Mouse (Mus musculus) E14TG2a.4 (cell line): Measurements from ENCODE around the gene Gga1.
A peak's percentile ranks its signal among the peaks of the same experiment; 100 is the strongest.

Source experiments
- H3K27me3 ChIP-seq: 2 replicates; pipeline ENCODE4 v1.6.1; 2014; ENCODE audit warnings: low read length, control low read depth; ENCODE audit not compliant: insufficient read depth
- H3K36me3 ChIP-seq: 2 replicates; pipeline ENCODE4 v1.6.1; 2014; ENCODE audit warnings: low read length, control low read depth; ENCODE audit not compliant: insufficient read depth
- H3K4me1 ChIP-seq: replicated peaks from 2 replicates; pipeline ENCODE4 v1.6.1; 2014; ENCODE audit warnings: low read depth, low read length, control low read depth
- H3K4me3 ChIP-seq: replicated peaks from 2 replicates; pipeline ENCODE4 v1.5.1; 2014; ENCODE audit warnings: mild to moderate bottlenecking, low read length
- H3K9me3 ChIP-seq: 2 replicates; pipeline ENCODE4 v1.6.1; 2014; ENCODE audit warnings: low read length, control low read depth
- CTCF ChIP-seq: conservative IDR thresholded peaks from 2 replicates; pipeline ENCODE4 v1.5.1; 2014; ENCODE audit warnings: low read length
- NANOG ChIP-seq: IDR thresholded peaks from 2 replicates; pipeline ENCODE4 v1.6.1; 2014; ENCODE audit warnings: borderline replicate concordance, low read length, mixed read lengths
- POU5F1 ChIP-seq: IDR thresholded peaks from 2 replicates; pipeline ENCODE4 v1.6.1; 2014; ENCODE audit warnings: low read length, borderline replicate concordance

The Gga1 gene

DNA sequence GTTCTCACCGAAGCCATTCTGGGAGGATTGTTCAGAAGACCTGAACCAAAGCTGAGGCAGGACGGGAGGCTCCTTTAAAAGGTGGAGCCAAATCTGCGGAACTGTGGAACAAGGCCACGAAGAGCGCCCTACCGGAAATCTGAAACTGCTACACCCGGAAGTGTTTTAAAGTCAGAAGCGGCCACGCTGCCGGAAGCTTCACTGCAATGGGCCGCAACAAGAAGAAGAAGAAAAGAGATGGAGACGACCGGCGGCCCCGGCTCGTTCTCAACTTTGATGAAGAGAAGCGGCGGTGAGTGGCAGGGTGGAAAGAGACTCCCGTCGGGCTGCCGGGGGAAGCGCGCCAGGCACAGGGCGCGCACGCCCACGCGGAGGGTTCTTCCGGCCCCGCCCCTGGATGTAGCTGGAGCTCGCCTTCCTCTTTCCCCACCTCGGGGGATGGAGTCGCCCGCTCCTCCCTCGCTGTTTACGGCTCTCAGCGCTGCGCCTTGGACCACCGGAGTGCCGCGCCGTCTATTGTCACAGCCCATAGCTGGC, 57.9 kb downstream of the Gga1 start, which contains the start of gene Nol12:
TSS of gene Nol12 (plus strand) at position 150 of the 537 bp plus-strand sequence.
- no peaks in the 10 kb centered on the region for H3K9me3 ChIP-seq
- no peaks in the 10 kb centered on the region; the same call in 1 of the 2 replicates for H3K27me3 ChIP-seq
- peaks cover 45% of the 10 kb centered on the region for H3K4me1 ChIP-seq
- H3K4me3 ChIP-seq, result peak within 1 kb of the TSS; percentile 91
- no peak for TF ChIP-seq NANOG
- TF ChIP-seq POU5F1, result no peak
- no peak for TF ChIP-seq CTCF
- peaks cover 43% of the 10 kb centered on the region for H3K36me3 ChIP-seq

DNA sequence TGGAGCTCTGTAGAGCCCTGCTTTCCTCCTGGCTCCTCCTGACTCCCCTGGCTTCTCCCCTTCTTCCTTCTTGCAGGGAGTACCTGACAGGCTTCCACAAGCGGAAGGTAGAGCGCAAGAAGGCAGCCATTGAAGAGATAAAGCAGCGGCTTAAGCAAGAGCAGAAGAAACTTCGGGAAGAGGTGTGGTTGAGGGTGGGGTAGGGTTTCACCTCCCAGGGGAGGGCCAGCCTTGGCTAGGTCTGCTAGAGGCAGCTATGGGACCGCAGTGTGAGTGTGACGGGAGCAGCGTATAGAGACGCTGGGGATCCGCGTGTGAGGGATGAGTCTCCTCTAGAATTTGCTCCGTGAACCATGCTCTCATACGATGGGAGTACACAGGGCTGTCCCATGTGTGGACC, 59.4 kb downstream of the Gga1 start:
- no peaks in the 10 kb centered on the region for H3K9me3 ChIP-seq
- no peaks in the 10 kb centered on the region for H3K27me3 ChIP-seq
- peak overlapping the region; percentile 91 for H3K4me3 ChIP-seq
- H3K36me3 ChIP-seq, result peaks cover 54% of the 10 kb centered on the region
- no peak for TF ChIP-seq CTCF
- no peak for TF ChIP-seq POU5F1
- TF ChIP-seq NANOG, result no peak
- peaks cover 43% of the 10 kb centered on the region for H3K4me1 ChIP-seq

DNA sequence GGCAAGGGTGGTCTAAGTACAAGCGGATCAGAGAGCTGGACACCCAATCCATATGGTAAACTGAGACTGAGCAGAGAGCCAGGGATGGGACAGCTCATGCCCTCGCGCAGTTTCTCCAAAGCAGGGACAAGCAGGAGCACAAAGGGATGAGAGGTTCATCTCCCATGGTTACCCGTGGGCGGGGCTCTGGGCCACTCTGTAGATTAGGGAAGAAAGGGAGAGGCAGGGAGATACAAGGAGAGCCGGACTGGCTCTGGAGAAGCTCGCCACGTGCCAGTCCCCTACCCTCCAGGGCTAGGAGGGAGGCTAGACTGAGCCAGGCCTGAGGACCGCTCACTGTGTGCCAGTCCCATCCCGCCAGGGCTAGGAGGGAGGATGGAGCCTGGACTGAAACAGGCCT, 60.3 kb downstream of the Gga1 start:
- no peaks in the 10 kb centered on the region for H3K27me3 ChIP-seq
- no peak for TF ChIP-seq NANOG
- TF ChIP-seq CTCF, result no peak
- TF ChIP-seq POU5F1, result no peak
- H3K4me3 ChIP-seq, result peak overlapping the region; percentile 91
- peaks cover 40% of the 10 kb centered on the region for H3K4me1 ChIP-seq
- H3K9me3 ChIP-seq, result no peaks in the 10 kb centered on the region
- H3K36me3 ChIP-seq, result peaks cover 60% of the 10 kb centered on the region

DNA sequence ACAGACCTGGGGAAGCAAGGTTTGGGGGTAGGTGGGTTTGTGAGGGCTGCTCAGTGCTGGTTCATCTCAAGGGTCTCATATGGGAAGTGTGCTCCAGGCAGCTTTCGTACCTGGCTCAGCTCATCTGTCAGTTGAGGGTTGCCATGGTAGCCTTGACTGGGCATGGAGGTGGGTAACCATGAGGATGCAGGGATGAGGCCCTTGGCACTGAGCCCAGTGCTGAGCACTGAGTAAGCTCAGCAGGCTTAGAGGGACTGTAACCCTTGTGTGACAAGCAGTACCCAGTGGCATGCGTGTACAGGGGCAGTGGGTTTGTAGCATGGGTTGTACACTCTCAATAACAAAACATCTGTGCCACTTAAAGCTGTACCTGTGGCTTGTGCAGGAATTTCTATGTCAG, 61.0 kb downstream of the Gga1 start:
- TF ChIP-seq CTCF (no peak), NANOG (no peak), POU5F1 (no peak)
- H3K27me3 ChIP-seq, result no peaks in the 10 kb centered on the region
- H3K4me3 ChIP-seq, result peak overlapping the region; percentile 91; the same call in 1 of the 2 replicates
- H3K36me3 ChIP-seq, result peaks cover 60% of the 10 kb centered on the region
- peaks cover 46% of the 10 kb centered on the region for H3K4me1 ChIP-seq
- no peaks in the 10 kb centered on the region for H3K9me3 ChIP-seq

DNA sequence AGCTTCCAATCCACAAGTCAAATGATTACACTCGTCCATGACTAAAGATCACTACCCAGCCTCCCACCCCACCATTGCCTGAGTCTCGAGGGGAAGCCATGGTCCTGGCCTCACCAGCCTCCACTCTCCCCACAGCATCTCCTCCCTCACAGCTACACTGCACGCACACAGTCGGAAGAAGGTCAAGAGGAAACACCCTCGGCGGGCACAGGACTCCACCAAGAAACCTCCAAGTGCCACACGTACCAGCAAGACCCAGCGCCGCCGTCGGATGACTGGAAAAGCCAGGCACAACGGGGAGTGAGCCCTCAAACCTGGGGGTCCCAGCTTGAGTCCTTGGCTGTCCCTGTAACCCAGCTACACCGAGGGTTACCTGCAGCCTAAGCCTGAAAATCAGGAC, 63.3 kb downstream of the Gga1 start:
- H3K4me1 ChIP-seq, result peaks cover 45% of the 10 kb centered on the region
- H3K36me3 ChIP-seq, result peaks cover 60% of the 10 kb centered on the region
- peaks cover 3% of the 10 kb centered on the region; the same call in 1 of the 2 replicates for H3K27me3 ChIP-seq
- no peak overlapping the region for H3K4me3 ChIP-seq
- TF ChIP-seq POU5F1, result no peak
- no peak for TF ChIP-seq CTCF
- no peak for TF ChIP-seq NANOG
- no peaks in the 10 kb centered on the region for H3K9me3 ChIP-seq

DNA sequence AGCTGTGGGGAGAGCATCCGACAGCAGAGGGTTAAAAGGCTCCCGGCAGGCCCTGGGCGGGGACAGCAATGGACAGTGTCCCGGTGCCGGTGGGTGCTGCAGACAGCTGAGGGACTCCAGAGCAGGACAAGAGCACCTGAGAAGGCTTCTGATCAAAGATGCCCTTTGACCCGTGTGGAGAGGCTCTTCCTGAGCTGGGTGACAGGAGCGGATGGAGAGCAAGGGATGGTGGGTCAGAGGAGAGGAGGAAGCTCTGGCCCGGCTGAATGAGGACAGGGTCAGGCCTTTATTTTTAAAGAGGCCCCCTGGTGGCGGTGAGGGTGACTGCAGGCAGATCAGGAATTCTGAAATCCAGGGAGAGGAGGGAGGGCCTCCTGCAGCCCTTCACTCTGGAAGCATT, 65.7 kb downstream of the Gga1 start:
- Histone ChIP-seq H3K4me3 (no peak overlapping the region), H3K4me1 (peaks cover 32% of the 10 kb centered on the region), H3K27me3 (peaks cover 24% of the 10 kb centered on the region), H3K9me3 (no peaks in the 10 kb centered on the region), H3K36me3 (peaks cover 44% of the 10 kb centered on the region)
- TF ChIP-seq NANOG (no peak), CTCF (peak; percentile 78), POU5F1 (no peak)
